Mouse (Mus musculus): ENCODE measurements around the gene Mecr.

Mecr gene

GRCm38 (mm10) chr4:131836891-131837491, 6.3 kb upstream of the Mecr start:
- DNase-seq, result peak; percentile 50

- DNase-seq, result peak; percentile 95
Measured at GRCm38 (mm10) chr4:131837872-131838524, 5.3 kb upstream of the Mecr start, which contains the start of gene Ptpru. Gene Ptpru (minus strand): TSS chr4:131838288.

DNA sequence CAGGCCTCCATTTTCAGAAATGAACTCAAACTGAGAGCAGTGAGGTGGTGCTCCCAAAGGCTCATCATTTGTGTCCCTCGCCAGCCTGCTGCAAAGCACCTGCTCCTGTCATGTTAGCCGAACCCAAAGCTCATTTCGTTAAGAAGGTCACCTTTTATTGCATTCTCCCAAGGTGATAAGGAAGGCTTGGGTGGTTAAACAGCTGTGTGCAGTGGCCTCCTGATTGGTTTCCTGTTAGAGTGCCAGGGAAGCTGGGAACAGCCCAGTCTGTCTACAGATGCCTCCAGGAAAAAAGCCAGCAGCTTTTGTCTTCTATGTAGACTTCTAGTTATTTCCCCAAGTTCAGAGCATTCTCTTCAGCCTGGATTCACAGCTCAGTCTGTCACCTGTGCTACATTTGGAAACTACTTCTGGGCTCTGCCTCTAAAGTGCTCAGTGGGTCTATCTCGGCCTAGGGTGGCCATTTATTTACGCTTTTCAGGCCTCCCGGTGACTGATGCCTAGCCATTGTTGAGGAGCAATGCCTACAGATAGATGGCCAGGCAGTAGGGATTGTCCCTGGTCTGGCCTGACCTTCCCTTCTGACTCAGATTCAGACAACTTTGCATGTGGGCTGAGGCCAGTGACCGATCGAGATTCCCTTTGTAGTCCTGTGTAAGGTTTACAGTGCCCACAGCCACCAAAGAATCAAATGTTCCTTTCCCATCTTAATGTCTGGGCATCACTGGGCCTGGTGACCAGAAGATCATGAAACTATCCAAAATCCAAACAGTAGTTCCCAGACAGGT, 2.9 kb downstream of the Mecr start:
- no peak for DNase-seq

DNA sequence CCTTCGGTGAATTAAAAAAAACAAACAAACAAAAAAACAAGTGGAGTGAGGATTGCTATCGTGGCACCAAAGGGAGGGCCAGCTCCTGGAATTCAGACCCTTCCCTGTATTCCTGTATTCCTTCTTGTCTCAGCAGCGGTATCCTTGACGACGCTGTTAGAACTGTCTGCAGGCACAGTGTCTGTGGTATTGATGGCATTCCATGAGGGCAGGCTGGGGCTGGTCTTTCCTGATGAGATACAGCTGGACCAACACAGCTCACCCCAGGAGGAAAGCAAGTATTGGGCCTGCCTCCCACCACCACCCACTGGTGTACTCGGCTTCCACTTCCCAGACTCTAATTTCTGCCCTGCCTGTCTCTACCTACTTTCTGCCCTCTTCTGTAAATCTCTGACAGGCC, 4.8 kb downstream of the Mecr start:
- no peak for DNase-seq

DNA sequence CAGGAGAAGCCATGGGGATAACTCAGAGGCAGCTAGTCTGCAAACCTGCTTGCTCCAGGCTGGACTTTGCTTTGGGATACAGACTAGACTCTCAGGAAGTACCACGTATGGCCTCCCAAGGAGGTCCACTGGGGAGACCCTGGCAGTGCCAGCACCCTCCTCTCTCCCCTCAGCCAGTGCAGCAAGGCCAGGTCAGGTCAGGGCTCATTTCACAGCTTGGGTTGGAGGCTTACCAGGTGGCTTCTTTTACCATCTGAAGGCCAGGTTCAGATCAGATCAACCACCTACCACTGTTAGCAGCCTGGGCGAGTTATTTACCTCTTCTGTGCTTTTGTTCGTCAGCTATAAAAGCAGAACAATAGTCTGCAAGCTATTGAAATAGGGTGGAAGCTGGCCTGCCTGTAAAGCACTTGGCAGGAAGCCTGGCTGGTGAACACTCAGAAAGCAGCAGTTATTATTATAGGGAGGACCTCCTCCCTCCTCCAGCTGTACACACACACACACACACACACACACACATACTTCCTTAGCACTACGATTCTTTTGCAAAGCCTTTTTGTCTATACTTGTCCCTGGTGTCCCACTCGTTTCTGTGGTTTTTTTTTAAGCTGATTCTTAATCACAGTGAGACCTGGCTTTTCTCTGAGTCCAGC, 6.8 kb downstream of the Mecr start:
- DNase-seq, result no peak

- DNase-seq, result no peak
Measured at GRCm38 (mm10) chr4:131854950-131855349, 11.7 kb downstream of the Mecr start.

- peak; percentile 86 for DNase-seq
Measured at GRCm38 (mm10) chr4:131860492-131861340, 17.4 kb downstream of the Mecr start.

GRCm38 (mm10) chr4:131861341-131861739, 18.1 kb downstream of the Mecr start:
- DNase-seq, result no peak

GRCm38 (mm10) chr4:131872672-131873292, 29.5 kb downstream of the Mecr start:
- DNase-seq, result no peak

DNA sequence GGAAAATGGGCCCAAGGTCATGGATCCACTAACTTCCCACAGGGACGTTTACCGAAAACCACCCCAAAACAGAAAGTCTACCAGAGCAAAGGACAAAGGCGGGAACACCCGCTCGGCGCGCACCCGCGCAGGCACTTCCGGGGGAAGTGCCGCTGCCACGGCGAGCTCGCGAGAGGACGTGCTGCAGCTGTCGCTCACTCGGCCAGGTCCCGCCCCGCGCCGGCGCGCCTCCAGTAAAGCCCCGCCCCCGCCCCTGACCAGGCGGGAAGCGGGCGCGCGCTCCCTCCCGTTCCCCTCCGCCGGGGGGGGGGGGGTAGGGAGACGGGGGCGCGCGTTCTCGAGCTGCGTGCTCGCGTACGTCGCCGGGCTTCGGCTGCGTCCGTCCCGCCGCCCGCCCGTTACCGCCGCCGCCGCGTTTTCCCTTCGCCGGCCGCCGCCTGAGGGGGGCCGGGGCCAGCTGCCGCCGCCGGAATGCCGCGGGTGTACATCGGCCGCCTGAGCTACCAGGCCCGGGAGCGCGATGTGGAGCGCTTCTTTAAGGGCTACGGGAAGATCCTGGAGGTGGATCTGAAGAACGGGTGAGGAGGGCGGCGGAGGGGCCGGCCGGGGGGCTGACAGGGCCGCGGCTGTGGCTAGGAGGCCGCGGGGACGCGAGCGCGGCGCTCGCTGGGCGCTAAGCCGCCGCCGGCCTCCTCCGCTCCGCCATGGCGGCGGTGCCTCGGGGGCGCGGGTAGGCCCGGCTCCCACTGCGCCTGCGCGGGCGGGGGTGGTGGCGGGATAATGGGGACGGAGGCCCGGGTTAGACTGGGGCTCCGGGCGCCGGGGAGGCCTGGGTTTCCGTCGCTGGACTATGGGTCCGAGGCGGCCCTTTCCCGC, 30.3 kb downstream of the Mecr start, which contains the start of gene Srsf4:
Srsf4 (plus strand) TSS at position 325 of the 876 bp plus-strand sequence.
- DNase-seq, result peak; percentile 93

- no peak for DNase-seq
Measured at GRCm38 (mm10) chr4:131874169-131874536, 30.9 kb downstream of the Mecr start.

- no peak for DNase-seq
Measured at GRCm38 (mm10) chr4:131874567-131874966, 31.3 kb downstream of the Mecr start.

GRCm38 (mm10) chr4:131875242-131875641, 32.0 kb downstream of the Mecr start:
- DNase-seq, result no peak

- no peak for DNase-seq
Measured at GRCm38 (mm10) chr4:131876836-131877235, 33.6 kb downstream of the Mecr start.

GRCm38 (mm10) chr4:131879692-131880091, 36.4 kb downstream of the Mecr start:
- no peak for DNase-seq

DNA sequence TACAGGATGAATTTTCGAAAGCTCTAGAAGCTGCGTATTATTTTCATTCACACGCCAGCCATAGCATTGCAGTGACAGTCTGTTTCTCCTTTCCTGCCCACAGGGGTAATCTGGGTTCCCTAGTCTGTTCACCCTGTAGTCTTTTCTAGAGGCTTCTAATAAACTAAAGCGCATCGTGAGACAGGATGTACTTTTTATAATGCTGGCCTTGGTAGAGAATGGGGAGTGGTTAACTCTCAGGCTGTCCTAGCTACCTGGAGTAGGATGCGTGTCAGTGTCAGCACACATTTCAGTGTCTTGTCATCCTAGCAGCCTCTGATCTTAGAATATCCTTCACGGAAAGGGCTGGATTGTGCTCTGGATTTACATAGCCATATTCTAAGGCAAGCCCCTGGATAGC, 38.0 kb downstream of the Mecr start:
- DNase-seq, result no peak

GRCm38 (mm10) chr4:131883571-131883970, 40.3 kb downstream of the Mecr start:
- DNase-seq, result no peak

GRCm38 (mm10) chr4:131885376-131885775, 42.1 kb downstream of the Mecr start:
- DNase-seq, result no peak

GRCm38 (mm10) chr4:131888564-131888963, 45.3 kb downstream of the Mecr start:
- no peak for DNase-seq

GRCm38 (mm10) chr4:131890692-131891091, 47.4 kb downstream of the Mecr start:
- DNase-seq, result no peak

GRCm38 (mm10) chr4:131897109-131897508, 53.8 kb downstream of the Mecr start:
- DNase-seq, result no peak

Data from kidney, adult 18-20 months (tissue).